Mouse (Mus musculus) cerebellum, postnatal 36 days (tissue): ENCODE measurements around the gene Bax.
A peak's percentile ranks its signal among the peaks of the same experiment; 100 is the strongest.
"Not testable (repeated sequence)": the region's sequence is repeated elsewhere in the genome, so short reads cannot be mapped to it uniquely, and the experiment has no call there.

Experiments
- DNase-seq, 2 experiments: peaks; one replicate each; pipeline ENCODE4 v3.0.0; 2021 to 2022; ENCODE audit warnings: mixed read lengths in 2 of 2

Gene Bax

GRCm38 (mm10) chr7:45466283-45467089, at the start of gene Bax:
Bax (minus strand) TSS chr7:45466898.
- DNase-seq = peak; percentile 98 to 99

- DNase-seq = no peak
Observed at GRCm38 (mm10) chr7:45515436-45515835, 48.7 kb upstream of the Bax start.

GRCm38 (mm10) chr7:45514411-45514810, 47.7 kb upstream of the Bax start:
- no peak for DNase-seq

- DNase-seq = peak; percentile 87 to 91
Observed at GRCm38 (mm10) chr7:45509912-45510787, 43.5 kb upstream of the Bax start, which contains the start of gene Nucb1. Nucb1 (minus strand) TSS chr7:45510406.

- no peak for DNase-seq
Observed at GRCm38 (mm10) chr7:45509181-45509882, 42.6 kb upstream of the Bax start.

- no peak for DNase-seq
Observed at GRCm38 (mm10) chr7:45508561-45508960, 41.9 kb upstream of the Bax start.

- peak in 1 of 2 experiments; percentile 41 for DNase-seq
Observed at GRCm38 (mm10) chr7:45507583-45507982, 40.9 kb upstream of the Bax start.

DNA sequence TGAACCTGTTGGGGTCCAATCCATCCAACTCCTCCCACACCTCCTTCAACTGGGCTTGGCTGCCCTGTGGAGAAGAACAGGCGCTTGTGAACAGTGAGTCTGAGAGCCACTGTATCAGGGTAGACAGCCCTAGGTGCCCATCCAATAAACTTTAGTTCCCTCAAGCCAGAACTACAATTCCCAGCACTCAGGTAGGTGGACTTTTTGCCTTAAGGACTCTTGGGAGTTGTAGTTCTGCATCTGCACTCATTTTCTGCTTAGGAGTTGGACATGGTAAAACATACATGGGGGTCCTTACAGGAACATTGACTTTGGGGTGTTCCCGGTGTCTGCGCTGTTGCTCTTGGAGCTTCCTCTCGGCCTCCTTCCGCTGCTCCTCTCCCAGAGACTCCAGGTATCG, 31.7 kb upstream of the Bax start:
- no peak for DNase-seq

DNA sequence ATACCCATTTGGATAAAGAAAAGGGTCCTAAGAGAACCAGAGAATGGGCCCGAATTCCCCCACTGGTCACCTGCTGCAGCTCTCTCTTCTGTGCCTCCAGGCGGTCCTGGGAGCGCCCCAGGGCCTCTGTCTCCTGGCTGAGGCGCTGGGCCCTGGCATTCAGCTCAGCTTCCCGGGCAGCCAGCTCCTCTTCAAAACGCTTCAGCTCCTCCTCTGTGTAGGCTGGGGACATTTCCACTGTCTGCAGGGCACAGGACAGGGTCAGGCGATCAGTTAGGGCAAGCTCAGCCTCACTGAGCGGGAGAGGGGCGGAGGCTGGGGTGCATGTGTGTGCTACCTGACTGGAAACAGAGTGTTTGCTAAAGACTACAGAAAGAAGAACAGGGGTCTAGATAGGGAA, 27.9 kb upstream of the Bax start:
- no peak for DNase-seq

- DNase-seq = peak; percentile 82 to 87
Observed at GRCm38 (mm10) chr7:45492951-45493350, 26.3 kb upstream of the Bax start.

DNA sequence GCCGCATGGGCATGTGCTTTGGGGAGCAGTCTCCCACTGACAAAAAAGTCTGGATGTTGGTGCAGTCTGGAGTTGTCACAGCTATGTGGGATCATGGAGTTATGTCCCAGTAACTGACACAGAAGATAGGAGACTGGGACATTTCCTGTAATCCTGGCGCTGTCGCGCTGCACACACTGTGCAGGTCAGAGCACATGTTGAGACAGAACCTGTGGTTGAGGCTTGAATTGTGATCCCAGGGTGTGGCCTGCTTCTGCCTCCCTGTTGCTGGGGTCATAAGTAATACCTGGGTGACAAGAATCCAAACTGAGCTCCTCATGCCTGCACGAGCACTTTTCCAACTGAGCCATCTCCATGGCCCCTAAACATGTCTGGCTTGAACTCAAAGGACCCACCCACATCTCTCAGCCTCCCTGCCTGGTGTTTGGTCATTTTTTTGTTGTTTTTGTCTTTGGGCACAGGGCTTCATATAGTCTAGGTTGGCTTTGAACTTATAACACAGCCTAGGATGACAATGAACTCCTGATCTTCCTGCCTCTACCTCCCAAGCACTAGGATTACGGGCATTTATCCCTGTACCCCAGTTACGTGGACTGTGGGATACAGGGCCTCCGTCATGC, 25.6 kb upstream of the Bax start:
- DNase-seq = peak in 1 of 2 experiments; percentile 34

DNA sequence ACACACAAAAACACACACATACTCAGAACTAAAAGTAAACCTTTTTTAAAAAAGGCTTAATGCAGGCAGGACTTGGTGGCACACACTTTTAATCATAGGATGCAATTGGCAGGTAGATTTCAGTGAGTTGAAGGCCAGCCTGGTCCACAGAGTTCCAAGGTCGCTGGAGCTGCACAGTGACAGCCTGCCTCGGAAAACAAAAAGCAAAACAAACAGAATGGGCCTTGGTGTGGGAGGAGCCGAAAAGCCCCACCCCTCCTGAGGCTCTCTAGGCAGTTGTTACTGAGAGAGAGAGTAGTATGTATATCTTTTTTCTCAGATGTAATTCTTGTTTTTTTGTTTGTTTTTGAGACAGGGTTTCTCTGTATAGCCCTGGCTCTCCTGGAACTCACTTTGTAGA, 24.6 kb upstream of the Bax start:
- no peak for DNase-seq

- no peak for DNase-seq
Observed at GRCm38 (mm10) chr7:45490822-45491221, 24.1 kb upstream of the Bax start.

- no peak for DNase-seq
Observed at GRCm38 (mm10) chr7:45489578-45489977, 22.9 kb upstream of the Bax start.

DNA sequence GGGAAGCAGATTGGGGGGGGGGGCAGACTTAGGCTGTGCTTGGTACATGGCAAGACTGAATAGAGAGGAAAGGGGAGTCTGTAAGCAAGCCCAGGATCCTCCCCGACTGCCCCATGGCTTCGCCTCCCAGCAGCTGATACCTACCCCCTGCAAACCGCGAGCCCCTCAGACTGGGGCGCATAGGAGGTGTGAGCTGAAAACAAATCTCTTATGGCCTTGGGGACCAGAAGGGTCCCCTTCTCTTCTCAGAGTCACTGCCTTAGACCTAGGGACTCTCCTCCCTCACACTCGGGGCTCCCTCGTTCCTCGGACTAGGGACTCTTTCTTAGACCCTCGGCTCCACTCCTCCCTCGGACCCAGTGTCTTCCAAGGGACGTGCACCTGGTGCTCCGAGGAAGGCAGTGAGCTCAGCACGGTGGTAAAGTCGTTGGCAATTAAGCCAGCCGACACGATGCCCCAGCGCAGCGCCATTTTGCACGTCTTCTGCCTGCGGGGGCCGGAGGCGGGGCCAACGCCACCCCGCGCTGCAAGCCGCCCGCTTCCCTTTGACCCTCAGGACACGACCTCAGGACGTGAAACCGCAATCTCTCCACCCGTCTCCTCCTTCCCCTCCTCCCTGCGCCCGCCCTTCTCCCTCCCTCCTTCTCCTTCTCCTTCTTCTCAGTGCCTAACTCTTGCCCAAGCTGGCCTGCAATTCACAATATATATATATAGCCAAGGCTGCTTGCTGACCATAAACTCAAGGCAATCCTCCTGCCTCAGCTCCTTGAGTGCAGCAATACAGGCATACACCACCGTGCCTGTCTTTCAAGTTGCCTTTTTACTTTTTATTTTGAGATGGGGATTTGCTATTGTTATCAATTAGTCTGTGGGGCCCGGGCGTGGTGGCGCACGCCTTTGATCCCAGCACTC, 21.9 kb upstream of the Bax start, which contains the start of gene Dhdh:
Gene Dhdh, minus strand, starts transcription at position 513 of the 912 bp plus-strand sequence.
- peak; percentile 64 to 68 for DNase-seq

GRCm38 (mm10) chr7:45487861-45488292, 21.2 kb upstream of the Bax start:
- DNase-seq = no peak

DNA sequence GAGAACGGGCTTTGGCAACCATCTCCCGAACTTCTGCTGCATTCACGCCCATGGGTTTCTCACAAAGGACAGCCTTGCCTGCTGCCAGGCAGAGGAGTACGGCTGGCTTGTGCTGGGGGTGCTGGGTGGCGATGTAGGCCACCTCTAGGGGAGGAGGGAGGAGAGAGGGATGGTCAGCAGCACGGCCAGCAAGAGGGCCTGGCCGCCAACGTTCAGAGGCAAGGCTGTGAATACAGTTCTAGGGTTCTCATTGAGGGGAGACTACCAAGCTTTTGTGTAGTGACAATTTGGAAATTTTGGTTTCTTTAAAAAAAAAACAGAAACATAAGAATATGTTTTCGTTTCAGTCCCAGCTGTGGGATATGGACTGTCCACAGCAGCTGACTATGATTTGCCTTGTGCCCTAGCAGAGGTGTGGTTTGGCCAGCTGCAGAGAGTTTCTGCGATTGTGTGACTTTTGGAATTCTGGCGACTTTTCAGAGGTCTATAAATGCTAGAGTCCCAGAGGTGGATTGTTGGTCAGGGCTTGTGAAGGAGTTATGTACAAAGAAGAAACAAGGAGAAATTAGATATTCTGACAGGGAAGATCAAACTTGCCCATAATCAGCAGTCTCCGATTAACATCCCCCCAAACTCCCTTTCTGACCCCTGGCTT, 20.2 kb upstream of the Bax start, which contains the start of gene Gm45808:
Gene Gm45808, minus strand, starts transcription at position 51 of the 655 bp plus-strand sequence.
- DNase-seq = no peak

GRCm38 (mm10) chr7:45486158-45486557, 19.5 kb upstream of the Bax start:
- DNase-seq = no peak

- not testable (repeated sequence) for DNase-seq
Observed at GRCm38 (mm10) chr7:45484985-45485384, 18.3 kb upstream of the Bax start.

DNA sequence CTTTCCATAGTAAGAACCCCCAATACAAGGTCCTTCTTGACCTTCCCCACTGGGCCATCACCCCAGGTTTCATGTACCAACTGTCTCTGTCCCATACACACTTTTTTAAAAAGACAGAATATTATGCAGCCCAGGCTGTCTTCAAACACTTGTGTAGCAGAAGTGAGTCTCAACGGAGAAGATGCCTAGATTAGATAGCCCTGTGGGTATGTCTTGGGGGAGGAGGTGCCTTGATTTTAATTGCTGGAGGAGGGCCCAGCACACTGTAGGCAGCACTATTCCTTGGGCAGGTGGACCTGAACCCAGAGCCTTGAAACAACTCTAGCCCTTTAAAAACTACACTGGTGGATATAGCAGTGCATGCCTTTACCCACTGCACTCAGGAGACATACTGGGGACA, 15.5 kb upstream of the Bax start:
- no peak for DNase-seq
